Mouse (Mus musculus): Measurements from ENCODE around the gene Gcnt3. TPM values are rescaled to one million over a fixed set of nuclear protein-coding genes. Genes with fewer than 3 reads are reported as not detected.

The Gcnt3 gene
- polyA plus RNA-seq (2014; fragmentation: Illumina TruSeq; extraction: RNeasy Lipid Tissue Mini Kit (QIAGEN cat#74804)) = 4.8 TPM

GRCm38 (mm10) chr9:70037988-70038387 is at the start of gene Gcnt3:
Gcnt3 (minus strand) TSS chr9:70038088.

GRCm38 (mm10) chr9:70012408-70012901 is 25.4 kb downstream of the Gcnt3 start, which contains the start of gene Gtf2a2:
Gtf2a2 (plus strand) TSS chr9:70012550.

GRCm38 (mm10) chr9:69989303-69990121 is 48.4 kb downstream of the Gcnt3 start, which contains the start of gene Bnip2:
Bnip2 (plus strand) TSS chr9:69989466.

Other genes with a start within 250 kb of the Gcnt3 start
- 204 TPM for gene Bnip2, start 48.6 kb downstream of the Gcnt3 start, polyA plus RNA-seq (2014; fragmentation: Illumina TruSeq; extraction: RNeasy Lipid Tissue Mini Kit (QIAGEN cat#74804))
- gene Gtf2a2, start 25.5 kb downstream of the Gcnt3 start, polyA plus RNA-seq (2014; fragmentation: Illumina TruSeq; extraction: RNeasy Lipid Tissue Mini Kit (QIAGEN cat#74804)) = 419 TPM
- gene Fam81a, start 104.5 kb upstream of the Gcnt3 start, polyA plus RNA-seq (2014; fragmentation: Illumina TruSeq; extraction: RNeasy Lipid Tissue Mini Kit (QIAGEN cat#74804)) = 18.1 TPM
- 44.3 TPM for gene Myo1e, start 169.3 kb upstream of the Gcnt3 start, polyA plus RNA-seq (2014; fragmentation: Illumina TruSeq; extraction: RNeasy Lipid Tissue Mini Kit (QIAGEN cat#74804))